Mouse (Mus musculus) heart, postnatal 36 days (tissue): Measurements from ENCODE around the gene Fastkd1. TPM values are rescaled to one million over a fixed set of nuclear protein-coding genes. Genes with fewer than 3 reads are reported as not detected.
A peak's percentile ranks its signal among the peaks of the same experiment; 100 is the strongest.
"Not testable (repeated sequence)": the region's sequence is repeated elsewhere in the genome, so short reads cannot be mapped to it uniquely, and the experiment has no call there.

Source experiments
- DNase-seq, 2 experiments: peaks; one replicate each; pipeline ENCODE4 v3.0.0; 2021 to 2022
- intact Hi-C: fragments of 180-260 bp; cut with DNase I; formaldehyde crosslinking; loops from one replicate; pipeline ENCODE4 v1.15.1; 2025
- total RNA-seq, 2 experiments: library from RNA; stranded (reverse); gene quantifications; 2 replicates each; pipeline ENCODE4 v1.2.3; 2021

Gene Fastkd1
- total RNA-seq, 2 experiments from 2014 or later, result 27.2 to 35.9 TPM

- intact Hi-C loops, result loop anchor here (2.0 kb wide), 1 partner anchor 40 kb away; no protein-coding TSS in a partner anchor
- no peak for DNase-seq
Observed at GRCm38 (mm10) chr2:69675266-69675665, 38.0 kb downstream of the Fastkd1 start.

GRCm38 (mm10) chr2:69673723-69674122 lies 39.6 kb downstream of the Fastkd1 start:
- intact Hi-C loops, result loop anchor here (2.0 kb wide), 1 partner anchor 39 kb away; no protein-coding TSS in a partner anchor
- no peak for DNase-seq

- peak in 1 of 2 experiments; percentile 30 for DNase-seq
- intact Hi-C loops, result no loop called here
Observed at GRCm38 (mm10) chr2:69669853-69670252, 43.5 kb downstream of the Fastkd1 start, which contains the start of gene Klhl41. TSS of gene Klhl41 (plus strand) at chr2:69670120.

- no peak for DNase-seq
- intact Hi-C loops, result no loop called here
Observed at GRCm38 (mm10) chr2:69668414-69668813, 44.9 kb downstream of the Fastkd1 start.

- no peak for DNase-seq
- intact Hi-C loops, result no loop called here
Observed at GRCm38 (mm10) chr2:69667656-69668055, 45.7 kb downstream of the Fastkd1 start.

- intact Hi-C loops, result no loop called here
- no peak for DNase-seq
Observed at GRCm38 (mm10) chr2:69663827-69664476, 49.4 kb downstream of the Fastkd1 start.

GRCm38 (mm10) chr2:69659326-69659725 lies 54.0 kb downstream of the Fastkd1 start:
- no peak for DNase-seq
- intact Hi-C loops, result no loop called here

- intact Hi-C loops, result loop anchor here (5.0 to 10.0 kb wide), 2 partner anchors 63 to 215 kb away; partner anchors contain the start of genes Fastkd1 and Ssb
- no peak for DNase-seq
Observed at GRCm38 (mm10) chr2:69649716-69650115, 63.6 kb downstream of the Fastkd1 start.

- intact Hi-C loops, result loop anchor here (5.0 to 10.0 kb wide), 2 partner anchors 65 to 218 kb away; partner anchors contain the start of genes Fastkd1 and Ssb
- DNase-seq, result peak; percentile 86 to 90
Observed at GRCm38 (mm10) chr2:69646726-69647490, 66.4 kb downstream of the Fastkd1 start, which contains the start of gene Bbs5. TSS of gene Bbs5 (plus strand) at chr2:69647171.

- DNase-seq, result no peak
- intact Hi-C loops, result loop anchor here (5.0 to 10.0 kb wide), 2 partner anchors 67 to 220 kb away; partner anchors contain the start of genes Fastkd1 and Ssb
Observed at GRCm38 (mm10) chr2:69644968-69645617, 68.2 kb downstream of the Fastkd1 start.

- intact Hi-C loops, result loop anchor here (10.0 kb wide), 1 partner anchor 225 kb away; the partner anchor contains the start of gene Ssb
- DNase-seq, result no peak
Observed at GRCm38 (mm10) chr2:69640100-69640499, 73.2 kb downstream of the Fastkd1 start.

GRCm38 (mm10) chr2:69637989-69638388 lies 75.3 kb downstream of the Fastkd1 start:
- not testable (repeated sequence) for DNase-seq
- intact Hi-C loops, result loop anchor here (5.0 kb wide), 1 partner anchor 319 kb away; no protein-coding TSS in a partner anchor

Other genes starting within 250 kb of the Fastkd1 start
- 1 to 10 TPM in 1 of 2 experiments, under 1 TPM in 1; 0.89 to 1.7 TPM for gene Lrp2, start 127.5 kb downstream of the Fastkd1 start, total RNA-seq
- 1 to 10 TPM; 4.7 to 5.3 TPM for gene Bbs5, start 66.3 kb downstream of the Fastkd1 start, total RNA-seq
- 10 to 100 TPM; 66.9 to 77.0 TPM for gene Klhl41, start 43.4 kb downstream of the Fastkd1 start, total RNA-seq
- 10 to 100 TPM; 35.7 to 38.8 TPM for gene Ppig, start 9.0 kb upstream of the Fastkd1 start, total RNA-seq
- under 1 TPM; 0.36 to 0.65 TPM for gene Ccdc173, start 76.1 kb upstream of the Fastkd1 start, total RNA-seq
- gene Phospho2, start 76.1 kb upstream of the Fastkd1 start, total RNA-seq, result 10 to 100 TPM; 22.7 to 24.1 TPM
- gene Klhl23, start 108.4 kb upstream of the Fastkd1 start, total RNA-seq, result 10 to 100 TPM; 36.4 to 38.9 TPM
- 10 to 100 TPM; 61.7 to 68.2 TPM for gene Ssb, start 148.0 kb upstream of the Fastkd1 start, total RNA-seq
- 10 to 100 TPM; 20.8 to 25.3 TPM for gene Mettl5, start 172.1 kb upstream of the Fastkd1 start, total RNA-seq
- gene Ubr3, start 183.7 kb upstream of the Fastkd1 start, total RNA-seq, result 100 to 1,000 TPM; 125 to 133 TPM